Mouse (Mus musculus): ENCODE measurements around the gene Olfr972. TPM values are rescaled to one million over a fixed set of nuclear protein-coding genes. Genes with fewer than 3 reads are reported as not detected.

Gene Olfr972
- not detected in 2 replicates for polyA plus RNA-seq (2015; fragmentation: Nextera tagmentation; extraction: Ambion mirVana)

GRCm38 (mm10) chr9:39866122-39866521 is at the start of gene Olfr972:
TSS of gene Olfr972 (plus strand) at chr9:39866422.

GRCm38 (mm10) chr9:39836576-39836975 is 29.6 kb upstream of the Olfr972 start, which contains the start of gene Olfr971:
TSS of gene Olfr971 (plus strand) at chr9:39836876.

DNA sequence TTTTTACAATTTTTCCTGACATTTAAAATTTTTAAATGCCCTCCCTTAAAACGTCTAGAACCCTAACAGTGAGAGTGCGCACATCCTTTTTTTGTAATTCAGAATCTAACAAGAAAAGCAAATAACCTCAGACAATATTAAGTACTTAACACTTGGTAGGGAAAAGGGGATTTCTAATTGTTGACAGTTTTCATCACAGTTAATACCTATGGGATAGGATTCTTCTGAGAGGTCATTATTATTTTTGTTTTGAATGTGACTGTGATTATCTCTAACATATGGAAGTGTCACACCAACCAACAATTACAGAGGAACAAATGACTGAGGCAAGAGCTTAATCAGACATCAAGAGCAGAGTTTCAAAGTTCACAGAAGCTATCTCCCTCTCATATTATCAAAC is 40.8 kb downstream of the Olfr972 start, which contains the start of gene Olfr229:
TSS of gene Olfr229 (plus strand) at position 301 of the 400 bp plus-strand sequence.

Other genes starting within 250 kb of the Olfr972 start
- not detected in 2 replicates for gene Olfr960, start 245.0 kb upstream of the Olfr972 start, polyA plus RNA-seq (2015; fragmentation: Nextera tagmentation; extraction: Ambion mirVana)
- gene Olfr961, start 221.3 kb upstream of the Olfr972 start, polyA plus RNA-seq (2015; fragmentation: Nextera tagmentation; extraction: Ambion mirVana): not detected in 2 replicates
- gene Olfr963, start 199.2 kb upstream of the Olfr972 start, polyA plus RNA-seq (2015; fragmentation: Nextera tagmentation; extraction: Ambion mirVana): not detected in 2 replicates
- gene Olfr149, start 159.3 kb upstream of the Olfr972 start, polyA plus RNA-seq (2015; fragmentation: Nextera tagmentation; extraction: Ambion mirVana): not detected in 2 replicates
- gene Olfr965, start 155.1 kb upstream of the Olfr972 start, polyA plus RNA-seq (2015; fragmentation: Nextera tagmentation; extraction: Ambion mirVana): not detected in 2 replicates
- gene Olfr150, start 135.4 kb upstream of the Olfr972 start, polyA plus RNA-seq (2015; fragmentation: Nextera tagmentation; extraction: Ambion mirVana): not detected in 2 replicates
- gene Olfr967, start 120.2 kb upstream of the Olfr972 start, polyA plus RNA-seq (2015; fragmentation: Nextera tagmentation; extraction: Ambion mirVana): not detected in 2 replicates
- not detected in 2 replicates for gene Olfr968, start 83.2 kb upstream of the Olfr972 start, polyA plus RNA-seq (2015; fragmentation: Nextera tagmentation; extraction: Ambion mirVana)
- gene Olfr969, start 75.5 kb upstream of the Olfr972 start, polyA plus RNA-seq (2015; fragmentation: Nextera tagmentation; extraction: Ambion mirVana): not detected in 2 replicates
- not detected in 2 replicates for gene Olfr970, start 57.6 kb upstream of the Olfr972 start, polyA plus RNA-seq (2015; fragmentation: Nextera tagmentation; extraction: Ambion mirVana)
- not detected in 2 replicates for gene Olfr971, start 29.5 kb upstream of the Olfr972 start, polyA plus RNA-seq (2015; fragmentation: Nextera tagmentation; extraction: Ambion mirVana)
- not detected in 2 replicates for gene Olfr229, start 40.9 kb downstream of the Olfr972 start, polyA plus RNA-seq (2015; fragmentation: Nextera tagmentation; extraction: Ambion mirVana)
- gene Olfr974, start 71.1 kb downstream of the Olfr972 start, polyA plus RNA-seq (2015; fragmentation: Nextera tagmentation; extraction: Ambion mirVana): not detected in 2 replicates
- not detected in 2 replicates for gene Olfr975, start 85.6 kb downstream of the Olfr972 start, polyA plus RNA-seq (2015; fragmentation: Nextera tagmentation; extraction: Ambion mirVana)
- not detected in 2 replicates for gene Olfr976, start 94.7 kb downstream of the Olfr972 start, polyA plus RNA-seq (2015; fragmentation: Nextera tagmentation; extraction: Ambion mirVana)
- gene Olfr978, start 125.7 kb downstream of the Olfr972 start, polyA plus RNA-seq (2015; fragmentation: Nextera tagmentation; extraction: Ambion mirVana): not detected in 2 replicates
- gene Olfr979, start 137.0 kb downstream of the Olfr972 start, polyA plus RNA-seq (2015; fragmentation: Nextera tagmentation; extraction: Ambion mirVana): not detected in 2 replicates
- gene Olfr980, start 143.2 kb downstream of the Olfr972 start, polyA plus RNA-seq (2015; fragmentation: Nextera tagmentation; extraction: Ambion mirVana): not detected in 2 replicates
- not detected in 2 replicates for gene Olfr981, start 155.0 kb downstream of the Olfr972 start, polyA plus RNA-seq (2015; fragmentation: Nextera tagmentation; extraction: Ambion mirVana)
- not detected in 2 replicates for gene Olfr982, start 207.4 kb downstream of the Olfr972 start, polyA plus RNA-seq (2015; fragmentation: Nextera tagmentation; extraction: Ambion mirVana)
- gene Olfr983, start 227.2 kb downstream of the Olfr972 start, polyA plus RNA-seq (2015; fragmentation: Nextera tagmentation; extraction: Ambion mirVana): not detected in 2 replicates
- gene Olfr984, start 247.8 kb downstream of the Olfr972 start, polyA plus RNA-seq (2015; fragmentation: Nextera tagmentation; extraction: Ambion mirVana): not detected in 2 replicates

Data from skeletal muscle tissue, postnatal 0 days (tissue).